Mouse (Mus musculus) C2C12 (cell line): ENCODE results near the gene Zfp638.

Experiments
- CTCF ChIP-seq: IDR thresholded peaks from one replicate; pipeline ENCODE4 v1.5.1; 2011; ENCODE audit not compliant: control insufficient read depth, insufficient read depth, insufficient read length
- MYOG ChIP-seq: IDR thresholded peaks from one replicate; pipeline ENCODE4 v1.6.1; 2011; ENCODE audit not compliant: control insufficient read depth, insufficient read length; ENCODE audit errors: extremely low read depth
- USF1 ChIP-seq: IDR thresholded peaks from one replicate; pipeline ENCODE4 v1.6.1; 2011; ENCODE audit warnings: low read depth, mild to moderate bottlenecking, control low read depth, moderate library complexity

GRCm38 (mm10) chr6:83836826-83837225, 30.1 kb upstream of the Zfp638 start:
- TF ChIP-seq USF1 (no peak), CTCF (no peak), MYOG (no peak)
